Mouse (Mus musculus) layer of hippocampus, postnatal 36 days (tissue): ENCODE measurements at regions not wholly inside any gene's neighbourhood (a gene's known extent, or its start where the extent isn't known, plus 50 kb on each side); places are given as distances from the start of the nearest gene placed in this dataset.
"Not testable (repeated sequence)": the region's sequence is repeated elsewhere in the genome, so short reads cannot be mapped to it uniquely, and the experiment has no call there.

Experiments used
- DNase-seq, 2 experiments: peaks; one replicate each; pipeline ENCODE4 v3.0.0; 2022

GRCm38 (mm10) chr2:149203896-149204295, 186.9 kb upstream of the Gm10750 start:
- DNase-seq: no peak

- no peak for DNase-seq
Measured at GRCm38 (mm10) chr2:149195736-149196135, 178.7 kb upstream of the Gm10750 start.

- peak in 1 of 2 experiments; percentile 0 for DNase-seq
Measured at GRCm38 (mm10) chr2:149158434-149158833, 141.4 kb upstream of the Gm10750 start.

- DNase-seq: not testable (repeated sequence)
Measured at GRCm38 (mm10) chr2:149109551-149109950, 92.5 kb upstream of the Gm10750 start.

- DNase-seq: no peak
Measured at GRCm38 (mm10) chr2:149092146-149092545, 75.1 kb upstream of the Gm10750 start.
